Mouse (Mus musculus) lung, postnatal 25 days (tissue): ENCODE measurements around the gene Olfr113.
A peak's percentile ranks its signal among the peaks of the same experiment; 100 is the strongest.
"Not testable (repeated sequence)": the region's sequence is repeated elsewhere in the genome, so short reads cannot be mapped to it uniquely, and the experiment has no call there.

Experiments used
- DNase-seq: peaks from one replicate; pipeline ENCODE4 v3.0.0; 2022; ENCODE audit warnings: low spot score

Olfr113 gene

GRCm38 (mm10) chr17:37577563-37577962 lies at the start of gene Olfr113:
Gene Olfr113, minus strand, starts transcription at chr17:37577663.
- DNase-seq, result no peak

- DNase-seq, result no peak
Measured at GRCm38 (mm10) chr17:37627009-37627408, 49.5 kb upstream of the Olfr113 start, which contains the start of the genes Olfr115 and Olfr116. Gene Olfr115, minus strand, starts transcription at chr17:37627109. Gene Olfr116, minus strand, starts transcription at chr17:37627199.

- DNase-seq, result no peak
Measured at GRCm38 (mm10) chr17:37592643-37593042, 15.2 kb upstream of the Olfr113 start, which contains the start of gene Olfr114. Gene Olfr114, minus strand, starts transcription at chr17:37592743.

- DNase-seq, result no peak
Measured at GRCm38 (mm10) chr17:37569351-37569750, 8.1 kb downstream of the Olfr113 start, which contains the start of gene Olfr112. Gene Olfr112, minus strand, starts transcription at chr17:37569451.

- DNase-seq, result no peak
Measured at GRCm38 (mm10) chr17:37558913-37559615, 18.4 kb downstream of the Olfr113 start.

- no peak for DNase-seq
Measured at GRCm38 (mm10) chr17:37543800-37544435, 33.5 kb downstream of the Olfr113 start.

GRCm38 (mm10) chr17:37541454-37542119 lies 35.9 kb downstream of the Olfr113 start:
- no peak for DNase-seq

- not testable (repeated sequence) for DNase-seq
Measured at GRCm38 (mm10) chr17:37538416-37538815, 39.0 kb downstream of the Olfr113 start.

- no peak for DNase-seq
Measured at GRCm38 (mm10) chr17:37535173-37535572, 42.3 kb downstream of the Olfr113 start.

- DNase-seq, result peak; percentile 1
Measured at GRCm38 (mm10) chr17:37525427-37525826, 52.0 kb downstream of the Olfr113 start.

GRCm38 (mm10) chr17:37524612-37525011 lies 52.9 kb downstream of the Olfr113 start:
- DNase-seq, result peak; percentile 2
